Mouse (Mus musculus): Measurements from ENCODE around the gene Med13l. TPM values are rescaled to one million over a fixed set of nuclear protein-coding genes. Genes with fewer than 3 reads are reported as not detected.

The Med13l gene
- polyA plus RNA-seq, 1 experiment from 2014 or later, result 12.9 TPM

- 0 out of 2 replicates have a peak, but pooled peaks have one; percentile 29 for ATAC-seq (ENCODE audit: low read depth)
- Histone ChIP-seq H3K36me3 (no peaks in the 10 kb centered on the region), H3K27ac (replicated peaks) (peak overlapping the region; percentile 30; the same call in 1 of the 2 replicates), H3K4me3 (no peak overlapping the region), H3K4me2 (no peak overlapping the region), H3K9me3 (no peaks in the 10 kb centered on the region), H3K27me3 (no peaks in the 10 kb centered on the region), H3K9ac (no peak overlapping the region), H3K4me1 (replicated peaks) (peaks cover 67% of the 10 kb centered on the region)
- 46% methylated on average over 7 of the region's 7 CpGs for WGBS
Measured at GRCm38 (mm10) chr5:118655428-118655827, 94.9 kb downstream of the Med13l start.

- 87% methylated on average over 6 of the region's 6 CpGs for WGBS
- ATAC-seq (ENCODE audit: low read depth), result no peak
- no peaks in the 10 kb centered on the region for H3K27me3 ChIP-seq
- no peak overlapping the region for H3K4me3 ChIP-seq
- no peak overlapping the region for H3K9ac ChIP-seq
- H3K36me3 ChIP-seq, result no peaks in the 10 kb centered on the region
- no peaks in the 10 kb centered on the region for H3K9me3 ChIP-seq
- 0 out of 2 replicates have a peak overlapping the region, but pooled peaks have one; percentile 30 for H3K27ac ChIP-seq (replicated peaks)
- no peak overlapping the region for H3K4me2 ChIP-seq
- peaks cover 63% of the 10 kb centered on the region for H3K4me1 ChIP-seq (replicated peaks)
Measured at GRCm38 (mm10) chr5:118655966-118656365, 95.5 kb downstream of the Med13l start.

GRCm38 (mm10) chr5:118658256-118658837 lies 97.9 kb downstream of the Med13l start:
- Histone ChIP-seq H3K27ac (replicated peaks) (no peak overlapping the region), H3K9ac (no peak overlapping the region), H3K27me3 (no peaks in the 10 kb centered on the region), H3K9me3 (no peaks in the 10 kb centered on the region), H3K36me3 (no peaks in the 10 kb centered on the region), H3K4me1 (replicated peaks) (peaks cover 54% of the 10 kb centered on the region), H3K4me3 (no peak overlapping the region), H3K4me2 (no peak overlapping the region)
- 90% methylated on average over 7 of the region's 7 CpGs for WGBS
- ATAC-seq (ENCODE audit: low read depth), result no peak

- H3K9me3 ChIP-seq, result no peaks in the 10 kb centered on the region
- no peak overlapping the region for H3K9ac ChIP-seq
- no peak overlapping the region for H3K4me3 ChIP-seq
- H3K27me3 ChIP-seq, result no peaks in the 10 kb centered on the region
- ATAC-seq (ENCODE audit: low read depth), result no peak
- 82% methylated on average over 2 of the region's 2 CpGs for WGBS
- no peak overlapping the region for H3K4me2 ChIP-seq
- H3K36me3 ChIP-seq, result no peaks in the 10 kb centered on the region
- no peak overlapping the region for H3K27ac ChIP-seq (replicated peaks)
- peaks cover 49% of the 10 kb centered on the region for H3K4me1 ChIP-seq (replicated peaks)
Measured at GRCm38 (mm10) chr5:118659713-118660112, 99.2 kb downstream of the Med13l start.

- Histone ChIP-seq H3K27me3 (no peaks in the 10 kb centered on the region), H3K27ac (replicated peaks) (no peak overlapping the region), H3K4me2 (no peak overlapping the region), H3K4me1 (replicated peaks) (peaks cover 48% of the 10 kb centered on the region), H3K4me3 (no peak overlapping the region), H3K9ac (no peak overlapping the region), H3K36me3 (no peaks in the 10 kb centered on the region), H3K9me3 (no peaks in the 10 kb centered on the region)
- 78% methylated on average over 5 of the region's 5 CpGs for WGBS
- ATAC-seq (ENCODE audit: low read depth), result no peak
Measured at GRCm38 (mm10) chr5:118661751-118662150, 101.3 kb downstream of the Med13l start.

- H3K4me3 ChIP-seq, result no peak overlapping the region
- H3K9me3 ChIP-seq, result no peaks in the 10 kb centered on the region
- no peak overlapping the region for H3K27ac ChIP-seq (replicated peaks)
- H3K27me3 ChIP-seq, result no peaks in the 10 kb centered on the region
- H3K36me3 ChIP-seq, result no peaks in the 10 kb centered on the region
- no peak overlapping the region for H3K9ac ChIP-seq
- H3K4me2 ChIP-seq, result no peak overlapping the region
- no peak for ATAC-seq (ENCODE audit: low read depth)
- peaks cover 50% of the 10 kb centered on the region for H3K4me1 ChIP-seq (replicated peaks)
- 72% methylated on average over 6 of the region's 6 CpGs for WGBS
Measured at GRCm38 (mm10) chr5:118663999-118664398, 103.5 kb downstream of the Med13l start.

- no peak overlapping the region for H3K4me3 ChIP-seq
- ATAC-seq (ENCODE audit: low read depth), result no peak
- 88% methylated on average over 8 of the region's 8 CpGs for WGBS
- no peak overlapping the region for H3K9ac ChIP-seq
- no peaks in the 10 kb centered on the region for H3K27me3 ChIP-seq
- no peaks in the 10 kb centered on the region for H3K9me3 ChIP-seq
- no peak overlapping the region for H3K27ac ChIP-seq (replicated peaks)
- no peak overlapping the region for H3K4me2 ChIP-seq
- peaks cover 57% of the 10 kb centered on the region for H3K4me1 ChIP-seq (replicated peaks)
- no peaks in the 10 kb centered on the region for H3K36me3 ChIP-seq
Measured at GRCm38 (mm10) chr5:118665023-118665422, 104.5 kb downstream of the Med13l start.

- 25% methylated on average over 25 of the region's 25 CpGs for WGBS
- peaks cover 71% of the 10 kb centered on the region for H3K4me1 ChIP-seq (replicated peaks)
Measured at GRCm38 (mm10) chr5:118666437-118667207, 106.1 kb downstream of the Med13l start.

GRCm38 (mm10) chr5:118667863-118668262 lies 107.4 kb downstream of the Med13l start:
- no peak overlapping the region for H3K4me2 ChIP-seq
- H3K27me3 ChIP-seq, result no peaks in the 10 kb centered on the region
- peaks cover 83% of the 10 kb centered on the region for H3K4me1 ChIP-seq (replicated peaks)
- H3K36me3 ChIP-seq, result no peaks in the 10 kb centered on the region
- no peak overlapping the region for H3K9ac ChIP-seq
- no peaks in the 10 kb centered on the region for H3K9me3 ChIP-seq
- H3K4me3 ChIP-seq, result no peak overlapping the region
- no peak for ATAC-seq (ENCODE audit: low read depth)
- H3K27ac ChIP-seq (replicated peaks), result no peak overlapping the region
- 21% methylated on average over 7 of the region's 7 CpGs for WGBS

More at GRCm38 (mm10) chr5:118666437-118667207, 106.1 kb downstream of the Med13l start:
- peak overlapping the region; percentile 55 for H3K4me2 ChIP-seq
- H3K4me3 ChIP-seq, result peak overlapping the region; percentile 13; the same call in 1 of the 2 replicates
- no peaks in the 10 kb centered on the region for H3K36me3 ChIP-seq
- H3K9me3 ChIP-seq, result no peaks in the 10 kb centered on the region
- H3K27me3 ChIP-seq, result no peaks in the 10 kb centered on the region
- peak overlapping the region; percentile 87 for H3K27ac ChIP-seq (replicated peaks)
- peak overlapping the region; percentile 59 for H3K9ac ChIP-seq
- ATAC-seq (ENCODE audit: low read depth), result peak; percentile 81

- Histone ChIP-seq H3K36me3 (no peaks in the 10 kb centered on the region), H3K9ac (0 out of 2 replicates have a peak overlapping the region, but pooled peaks have one; percentile 6), H3K27me3 (no peaks in the 10 kb centered on the region), H3K4me3 (no peak overlapping the region), H3K27ac (replicated peaks) (no peak overlapping the region), H3K4me1 (replicated peaks) (peaks cover 89% of the 10 kb centered on the region), H3K9me3 (no peaks in the 10 kb centered on the region), H3K4me2 (no peak overlapping the region)
- WGBS, result 14% methylated on average over 2 of the region's 2 CpGs
- ATAC-seq (ENCODE audit: low read depth), result no peak
Measured at GRCm38 (mm10) chr5:118668931-118669330, 108.5 kb downstream of the Med13l start.

GRCm38 (mm10) chr5:118672111-118672510 lies 111.6 kb downstream of the Med13l start:
- H3K9ac ChIP-seq, result no peak overlapping the region
- no peaks in the 10 kb centered on the region for H3K27me3 ChIP-seq
- no peak for ATAC-seq (ENCODE audit: low read depth)
- no peaks in the 10 kb centered on the region for H3K36me3 ChIP-seq
- no peaks in the 10 kb centered on the region for H3K9me3 ChIP-seq
- peaks cover 95% of the 10 kb centered on the region for H3K4me1 ChIP-seq (replicated peaks)
- no peak overlapping the region for H3K4me3 ChIP-seq
- H3K4me2 ChIP-seq, result no peak overlapping the region
- no peak overlapping the region for H3K27ac ChIP-seq (replicated peaks)

- Histone ChIP-seq H3K9me3 (no peaks in the 10 kb centered on the region), H3K4me3 (no peak overlapping the region), H3K36me3 (no peaks in the 10 kb centered on the region), H3K27me3 (no peaks in the 10 kb centered on the region), H3K27ac (replicated peaks) (peak overlapping the region; percentile 59), H3K4me2 (no peak overlapping the region), H3K4me1 (replicated peaks) (peaks cover 94% of the 10 kb centered on the region), H3K9ac (no peak overlapping the region)
- no peak; the same call in 1 of the 2 replicates for ATAC-seq (ENCODE audit: low read depth)
- WGBS, result 9% methylated on average over 5 of the region's 5 CpGs
Measured at GRCm38 (mm10) chr5:118673859-118674258, 113.4 kb downstream of the Med13l start.
